Mouse (Mus musculus): ENCODE measurements around the gene Dusp27. TPM values are rescaled to one million over a fixed set of nuclear protein-coding genes. Genes with fewer than 3 reads are reported as not detected.

The Dusp27 gene
- total RNA-seq (2021), result 1 to 10 TPM; 1.3 to 3.2 TPM
- long read RNA-seq, experiment 1, full-length matches to known transcripts, result 2 of 7 reads
- long read RNA-seq, experiment 1, partial matches to known transcripts, result 0 of 7 reads
- long read RNA-seq, experiment 1, other reads (novel, unspliced or antisense), result 5 of 7 reads
- long read RNA-seq, experiment 2, full-length matches to known transcripts, result 3 of 5 reads
- long read RNA-seq, experiment 2, partial matches to known transcripts, result 1 of 5 reads
- long read RNA-seq, experiment 2, other reads (novel, unspliced or antisense), result 1 of 5 reads

DNA sequence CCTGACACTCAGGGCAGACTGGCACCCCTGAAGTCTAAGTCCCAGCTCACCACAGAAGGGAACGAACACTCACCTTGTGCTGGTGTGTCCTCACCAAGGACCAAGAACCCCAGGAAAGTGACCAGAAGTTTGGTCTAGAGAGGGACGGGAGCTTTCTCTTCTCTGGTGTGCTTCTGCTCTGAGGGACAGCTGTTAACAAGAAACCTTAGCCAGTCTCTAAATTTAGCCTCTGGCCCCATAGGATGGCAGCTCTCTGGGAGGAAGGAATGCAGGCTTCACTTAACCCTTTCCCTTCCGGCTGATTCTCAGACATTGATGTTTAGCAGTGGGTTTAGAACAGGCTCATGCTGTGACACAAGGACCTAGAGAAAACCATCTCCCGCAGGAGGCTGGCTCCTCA lies at the start of gene Dusp27:
Dusp27 (minus strand) TSS at position 204 of the 400 bp plus-strand sequence.
- DNase-seq (ENCODE audit: low spot score in 2 of 2), result no peak

DNA sequence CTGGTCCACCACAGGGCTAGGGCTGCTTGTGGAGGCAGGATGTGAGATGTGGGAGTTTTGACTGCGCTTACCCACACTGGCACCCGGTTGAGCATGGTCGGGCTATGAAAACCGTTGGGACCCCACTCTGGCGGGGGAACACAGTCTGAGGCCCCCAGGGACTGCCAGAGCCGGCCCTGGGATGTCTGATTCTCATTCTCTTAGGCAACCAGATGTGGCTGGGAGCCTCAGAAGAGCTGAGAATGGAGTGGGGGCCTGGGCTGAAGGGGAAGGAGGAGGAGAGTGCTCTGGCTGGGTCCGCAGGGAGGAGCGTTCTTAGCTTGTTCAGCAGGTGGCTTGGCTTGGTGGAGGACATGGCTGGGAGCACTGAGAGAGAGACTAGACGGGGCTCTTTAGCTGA lies 45.9 kb upstream of the Dusp27 start:
- DNase-seq (ENCODE audit: low spot score in 2 of 2), result no peak

DNA sequence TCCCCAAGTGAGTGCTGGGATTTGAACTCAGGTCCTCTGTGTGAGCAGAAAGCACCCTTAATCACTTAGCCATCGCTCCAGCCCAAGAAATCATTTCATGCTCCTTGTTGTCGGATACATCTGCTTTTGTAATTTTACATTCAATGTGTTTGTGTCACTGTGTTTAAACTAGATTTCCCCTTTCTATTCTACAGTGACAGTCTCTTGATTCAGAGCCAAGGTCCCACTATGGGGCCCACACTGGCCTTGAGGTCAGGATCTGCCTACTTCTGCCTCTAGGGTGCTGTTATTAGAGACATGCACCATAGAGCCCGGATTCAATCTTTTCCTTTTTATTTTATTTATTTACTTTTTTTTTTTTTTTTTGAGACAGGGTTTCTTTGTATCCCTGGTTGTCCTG lies 45.3 kb upstream of the Dusp27 start:
- no peak for DNase-seq (ENCODE audit: low spot score in 2 of 2)

DNA sequence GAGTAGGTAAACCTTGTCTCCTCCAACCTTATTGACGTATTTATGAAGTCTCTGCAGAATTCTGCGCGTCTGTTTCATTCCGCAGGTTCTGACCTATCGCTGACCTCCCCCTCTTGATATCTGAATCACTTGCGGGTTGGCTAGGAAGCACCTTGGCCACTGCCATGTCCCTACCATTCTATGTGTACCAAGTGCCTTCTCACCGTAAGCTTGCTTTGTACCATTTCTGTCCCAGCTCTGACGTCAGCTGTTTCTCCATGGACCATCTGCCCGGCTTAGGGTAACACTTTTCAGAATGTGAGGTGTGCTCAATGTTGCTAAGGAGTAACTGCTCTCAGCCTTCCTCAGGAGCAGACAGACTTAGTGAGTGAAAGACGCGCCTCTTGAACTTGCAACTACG lies 43.1 kb upstream of the Dusp27 start:
- DNase-seq (ENCODE audit: low spot score in 2 of 2), result no peak

DNA sequence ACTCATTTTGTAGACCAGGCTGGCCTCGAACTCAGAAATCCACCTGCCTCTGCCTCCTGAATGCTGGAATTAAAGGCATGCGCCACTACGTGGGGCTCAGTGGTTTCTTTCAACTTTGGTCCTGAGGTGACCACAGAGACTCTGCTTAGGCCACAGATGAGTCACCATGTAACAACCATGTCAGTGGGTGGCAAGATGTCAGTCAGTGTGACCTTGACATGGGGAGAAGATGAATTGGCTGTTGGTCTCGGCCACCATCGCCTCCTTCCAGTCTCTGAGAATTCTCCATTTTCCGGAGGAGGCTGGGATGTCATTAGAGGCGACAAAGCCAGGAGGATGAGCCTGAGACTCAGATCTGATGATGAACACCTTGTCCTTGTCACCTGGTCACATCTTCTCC lies 42.0 kb upstream of the Dusp27 start:
- no peak for DNase-seq (ENCODE audit: low spot score in 2 of 2)

DNA sequence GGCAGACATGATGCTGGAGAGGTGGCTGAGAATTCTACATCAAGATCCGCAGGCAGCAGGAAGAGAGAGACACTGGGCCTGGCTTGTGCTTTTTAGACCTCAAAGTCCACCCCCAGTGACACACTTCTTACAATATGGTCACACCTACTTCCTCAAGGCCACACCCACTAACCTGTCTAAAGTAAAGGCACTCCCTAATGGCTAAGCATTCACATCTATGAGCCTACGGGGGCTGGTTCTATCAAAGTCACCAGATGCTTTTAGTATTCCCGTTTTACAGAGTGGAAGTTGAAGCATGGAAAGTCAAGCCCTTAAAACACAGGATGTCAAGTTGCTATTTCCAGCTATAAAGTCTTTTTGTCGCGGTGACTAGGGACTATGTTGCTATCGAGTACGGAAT lies 40.3 kb upstream of the Dusp27 start:
- DNase-seq (ENCODE audit: low spot score in 2 of 2), result no peak

DNA sequence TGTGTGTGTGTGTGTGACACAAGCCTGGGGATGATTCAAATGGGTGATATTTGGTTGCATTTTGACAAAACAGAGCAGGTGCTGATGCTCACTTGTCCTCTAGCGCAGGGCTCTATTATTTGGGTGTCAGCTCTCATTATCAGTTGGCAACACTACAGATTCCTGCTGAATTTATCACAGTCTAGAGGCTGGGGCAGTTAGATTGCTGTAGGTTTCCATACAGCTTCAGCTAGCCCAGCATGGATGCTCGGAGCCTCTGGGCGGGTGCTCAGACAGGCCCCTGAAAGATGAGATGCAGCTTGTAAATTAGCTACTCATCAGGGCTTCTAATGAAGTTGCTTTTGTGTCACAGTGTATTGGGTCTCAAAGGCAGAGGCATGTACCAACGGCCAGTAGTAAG lies 39.7 kb upstream of the Dusp27 start:
- DNase-seq (ENCODE audit: low spot score in 2 of 2), result no peak

DNA sequence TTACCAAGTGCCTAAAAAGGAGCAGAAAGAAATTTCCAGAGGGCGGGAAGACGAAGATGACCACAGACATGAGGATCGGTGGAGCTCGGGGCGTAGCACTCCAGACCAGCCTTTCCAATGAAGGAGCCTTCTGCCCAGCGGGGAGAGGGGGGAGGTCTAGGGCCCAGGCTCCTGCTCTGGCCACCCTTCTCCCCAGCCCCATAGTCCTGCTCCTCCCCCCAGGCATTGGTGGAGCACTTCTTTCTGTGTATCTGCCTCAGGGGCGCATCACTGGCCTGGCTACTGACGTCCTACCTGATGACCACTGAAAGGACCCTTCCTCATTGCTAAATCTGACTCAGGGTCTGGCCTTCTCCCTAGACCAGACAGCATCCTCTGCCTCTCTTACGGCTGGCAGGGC lies 37.4 kb upstream of the Dusp27 start:
- DNase-seq (ENCODE audit: low spot score in 2 of 2), result no peak

DNA sequence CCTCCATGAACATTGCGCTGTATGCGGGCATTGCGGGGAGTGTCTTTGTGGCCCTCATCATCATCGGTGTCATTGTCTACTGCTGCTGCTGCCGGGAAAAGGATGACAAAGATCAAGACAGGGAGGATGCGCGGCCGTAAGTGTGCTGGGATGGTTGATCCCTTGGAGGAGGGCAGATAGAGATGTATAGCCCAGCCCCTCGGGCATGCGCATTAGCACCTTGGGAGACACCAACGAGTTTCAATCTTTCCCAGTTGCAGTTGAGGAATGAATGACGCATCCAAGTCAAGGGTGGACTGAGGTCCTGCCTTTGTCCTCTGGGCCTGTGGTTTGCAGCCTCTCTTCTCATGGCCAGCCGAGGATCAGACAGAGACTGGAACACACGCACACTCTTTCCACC lies 36.9 kb upstream of the Dusp27 start:
- no peak for DNase-seq (ENCODE audit: low spot score in 2 of 2)

DNA sequence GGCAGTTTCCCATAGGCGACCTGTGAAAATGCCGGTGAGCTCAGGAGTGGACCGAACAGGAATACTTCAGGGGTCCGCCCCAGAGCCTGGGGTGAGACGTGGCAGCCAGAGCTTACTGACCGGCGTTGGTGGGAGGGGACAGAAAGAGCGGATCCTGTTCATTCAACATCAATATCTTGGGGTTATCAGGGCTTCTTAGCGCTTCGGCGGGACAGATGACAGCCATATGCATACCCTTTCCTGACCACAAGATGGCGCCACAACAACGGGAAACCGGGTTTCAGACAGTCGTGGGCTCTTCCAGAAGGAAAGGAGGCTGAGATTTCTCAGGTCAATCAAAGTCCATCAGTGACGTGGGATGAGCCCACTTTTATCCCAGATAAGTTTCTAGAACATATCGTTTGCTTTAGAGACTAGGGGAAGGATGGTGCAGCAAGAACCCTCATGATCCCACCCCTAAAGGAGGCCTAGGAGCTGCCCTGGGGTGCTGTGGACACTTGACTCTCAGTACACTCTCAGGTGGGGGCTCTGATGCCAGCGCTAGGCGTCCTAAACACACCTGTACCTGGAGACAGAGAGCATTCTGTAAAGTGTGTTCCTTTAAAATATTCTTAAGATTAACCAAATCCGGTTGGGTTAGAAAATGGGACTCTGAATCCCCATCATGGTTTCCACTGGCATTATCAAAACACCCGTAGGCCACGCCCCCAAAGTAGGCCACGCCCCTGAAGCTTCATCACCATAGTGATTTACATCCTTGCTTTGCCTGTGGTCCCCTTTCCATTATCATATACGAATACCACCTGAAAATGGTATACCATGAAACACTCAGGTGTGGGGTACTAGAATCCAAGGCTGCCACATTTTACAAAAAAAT lies 33.1 kb upstream of the Dusp27 start:
- peak; percentile 33 to 46 for DNase-seq (ENCODE audit: low spot score in 2 of 2)

DNA sequence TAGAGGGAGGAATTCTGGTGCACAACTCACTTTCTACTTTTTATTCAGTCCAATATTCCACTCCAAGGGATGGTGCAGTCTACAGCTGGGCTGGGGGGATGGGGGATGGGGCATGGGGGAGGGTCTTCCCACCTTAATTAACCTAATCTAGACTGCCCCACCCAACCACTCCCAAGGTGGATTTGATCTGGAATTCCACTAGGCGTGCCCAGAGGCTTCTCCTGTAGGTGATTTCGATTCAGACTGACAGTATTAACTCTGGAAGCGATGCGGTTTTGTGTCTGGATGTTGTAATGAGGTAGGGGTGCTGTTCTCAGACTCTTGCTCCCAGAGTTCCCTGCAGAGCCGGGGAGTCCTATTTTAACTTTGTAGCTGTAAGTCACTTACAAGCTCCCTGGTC lies 32.4 kb upstream of the Dusp27 start:
- no peak for DNase-seq (ENCODE audit: low spot score in 2 of 2)

DNA sequence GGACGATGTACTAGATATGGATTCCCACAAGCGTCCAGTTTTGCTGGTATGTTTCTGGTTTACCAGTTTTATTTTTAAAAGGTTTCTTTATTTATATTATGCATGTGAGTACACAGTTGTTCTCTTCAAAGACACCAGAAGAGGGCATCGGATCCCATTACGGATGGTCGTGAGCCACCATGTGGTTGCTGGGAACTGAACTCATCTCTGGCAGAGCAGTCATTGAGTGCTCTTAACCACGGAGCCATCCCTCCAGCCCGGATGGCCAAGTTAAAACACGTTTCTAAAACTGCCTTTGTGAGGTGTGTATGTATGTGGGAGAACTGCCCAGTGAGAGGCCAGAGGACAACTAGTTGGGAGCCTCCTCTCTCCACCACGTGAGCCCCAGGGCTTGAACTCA lies 30.9 kb upstream of the Dusp27 start:
- DNase-seq (ENCODE audit: low spot score in 2 of 2), result no peak

DNA sequence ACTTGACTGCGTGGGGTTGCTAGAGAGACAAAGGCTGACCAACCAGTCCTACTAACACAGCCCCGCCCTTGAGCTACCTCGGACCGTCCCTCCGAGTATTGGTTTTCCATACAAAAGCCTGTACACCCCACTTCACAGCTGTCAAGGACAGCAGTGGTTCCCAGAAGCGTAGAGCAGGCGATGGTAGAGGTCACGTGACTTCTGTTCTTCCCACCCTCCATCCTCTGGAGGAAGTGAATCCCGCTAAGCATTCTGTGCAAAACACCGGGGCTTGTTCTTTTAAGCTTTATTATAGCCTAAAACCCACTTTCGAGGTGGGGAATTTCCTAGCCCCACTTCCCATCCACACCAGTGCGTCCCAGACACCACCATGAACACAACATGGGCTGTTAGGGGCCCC lies 30.0 kb upstream of the Dusp27 start:
- no peak for DNase-seq (ENCODE audit: low spot score in 2 of 2)

DNA sequence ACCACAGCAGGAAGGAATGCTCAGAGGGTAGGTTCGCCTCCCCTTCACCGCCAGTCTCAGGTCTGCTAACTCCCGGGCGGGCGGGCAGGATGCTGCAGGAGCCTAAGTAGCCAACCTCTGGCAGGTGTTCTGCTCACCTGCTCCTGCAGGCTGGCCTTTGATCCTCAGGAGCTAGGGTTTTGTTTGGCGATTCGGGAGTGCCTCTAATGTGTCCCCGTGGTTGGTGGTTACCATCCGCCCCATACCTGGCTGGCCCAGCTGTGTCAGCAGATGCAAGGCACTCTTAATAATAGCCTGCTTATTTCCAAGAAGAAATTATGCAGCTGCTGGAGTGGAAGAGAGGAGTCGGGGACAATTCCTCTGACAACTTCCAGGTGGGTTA lies 27.4 kb upstream of the Dusp27 start:
- no peak for DNase-seq (ENCODE audit: low spot score in 2 of 2)

DNA sequence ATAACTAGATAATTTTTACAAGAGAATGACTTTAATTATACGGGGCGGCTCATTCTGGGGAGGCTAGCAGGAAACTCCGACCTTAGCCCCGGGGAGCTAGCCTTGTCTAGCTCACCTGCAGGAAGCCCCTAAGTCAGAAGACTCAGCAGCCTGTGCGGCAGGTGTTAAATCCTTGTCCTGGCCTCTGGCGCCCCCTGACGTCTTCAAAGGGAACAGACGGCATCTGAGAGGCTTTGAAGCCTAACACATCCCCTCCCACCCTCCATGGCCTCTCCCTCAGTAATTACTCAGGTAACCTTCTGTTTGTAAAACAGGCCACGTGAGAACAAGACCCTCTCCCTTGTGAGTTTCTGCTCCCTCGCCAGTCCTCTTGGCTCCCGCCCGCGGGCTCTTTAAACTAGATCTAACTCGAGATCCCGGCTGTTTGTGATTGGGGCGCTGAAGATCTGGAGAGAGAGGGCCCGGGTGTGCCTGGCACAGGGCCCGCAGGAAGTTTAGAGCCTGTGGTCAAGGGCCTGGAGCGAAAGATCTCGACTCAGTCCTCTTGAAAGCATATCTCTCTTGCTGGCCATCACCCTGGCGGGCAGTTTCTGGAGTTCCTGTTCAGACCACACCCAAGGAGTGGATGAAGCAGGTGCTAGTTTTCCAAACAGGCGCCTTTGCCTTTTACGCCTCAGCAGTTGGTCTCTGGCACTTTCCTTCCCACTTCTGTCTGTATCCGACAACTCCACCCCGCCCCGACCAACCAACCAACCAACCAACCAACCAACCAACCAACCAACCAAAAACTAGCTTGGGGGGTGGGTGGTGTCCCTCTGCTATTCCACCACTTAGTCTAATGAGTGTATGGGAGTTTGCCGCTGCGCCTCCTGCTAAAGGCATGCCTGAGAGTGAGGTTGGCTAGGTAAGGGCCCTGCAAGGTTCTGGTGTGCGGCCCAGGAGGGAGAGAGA lies 26.7 kb upstream of the Dusp27 start:
- peak; percentile 38 to 50 for DNase-seq (ENCODE audit: low spot score in 2 of 2)

DNA sequence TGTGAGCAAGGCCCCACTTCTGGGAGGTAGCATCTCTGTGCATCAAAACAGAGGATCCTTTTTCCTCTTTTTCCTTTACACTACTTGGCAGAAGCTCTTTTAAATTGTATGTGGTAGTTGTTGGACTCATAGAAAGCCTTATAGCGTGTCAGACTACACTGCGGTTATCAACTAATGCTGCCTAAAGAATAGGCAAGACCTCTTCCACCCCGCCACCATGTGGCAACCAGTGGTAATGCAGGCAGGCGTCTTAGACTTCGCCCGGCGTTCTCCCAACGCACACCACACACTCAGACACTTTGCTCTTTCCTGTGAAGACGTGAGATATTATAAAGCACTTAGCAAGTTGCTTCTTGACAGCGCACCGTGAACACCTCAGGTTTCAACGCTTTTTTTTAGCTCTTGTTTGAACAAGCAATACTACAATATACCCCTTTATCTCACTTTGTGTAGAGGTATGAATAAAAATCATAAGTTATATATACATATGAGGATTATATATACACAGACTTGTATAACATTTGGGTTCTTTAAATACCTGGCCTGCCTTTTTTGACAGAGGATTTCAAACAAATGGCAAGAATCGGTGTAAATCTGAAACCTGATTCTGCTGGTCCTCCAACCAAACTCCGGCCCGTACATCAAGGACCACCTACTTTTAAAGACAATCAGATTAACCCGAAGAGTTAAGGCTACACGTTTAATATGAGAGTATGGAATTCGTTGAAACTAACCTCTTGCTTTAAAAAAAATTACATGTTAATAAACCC lies 25.8 kb upstream of the Dusp27 start:
- peak; percentile 65 to 78 for DNase-seq (ENCODE audit: low spot score in 2 of 2)

DNA sequence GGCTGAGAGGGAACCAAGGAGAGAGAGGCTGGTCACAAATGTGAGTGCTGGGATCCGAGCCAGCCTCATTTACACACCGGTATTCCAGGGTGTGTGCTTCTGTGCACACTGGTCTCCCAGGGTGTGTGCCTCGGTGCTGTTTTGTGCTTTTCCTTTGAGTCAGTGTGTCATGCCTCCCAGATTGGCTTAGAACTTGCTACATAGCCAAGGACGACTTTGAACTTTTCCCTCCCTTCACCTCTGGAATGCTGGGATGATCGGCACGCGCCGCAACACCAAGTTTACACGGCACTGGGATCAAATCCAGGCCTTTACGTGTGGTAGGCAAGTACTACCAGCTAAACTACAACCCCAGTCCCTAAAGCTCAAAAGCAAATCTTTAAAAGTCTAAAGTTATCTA lies 24.3 kb upstream of the Dusp27 start:
- DNase-seq (ENCODE audit: low spot score in 2 of 2), result no peak

DNA sequence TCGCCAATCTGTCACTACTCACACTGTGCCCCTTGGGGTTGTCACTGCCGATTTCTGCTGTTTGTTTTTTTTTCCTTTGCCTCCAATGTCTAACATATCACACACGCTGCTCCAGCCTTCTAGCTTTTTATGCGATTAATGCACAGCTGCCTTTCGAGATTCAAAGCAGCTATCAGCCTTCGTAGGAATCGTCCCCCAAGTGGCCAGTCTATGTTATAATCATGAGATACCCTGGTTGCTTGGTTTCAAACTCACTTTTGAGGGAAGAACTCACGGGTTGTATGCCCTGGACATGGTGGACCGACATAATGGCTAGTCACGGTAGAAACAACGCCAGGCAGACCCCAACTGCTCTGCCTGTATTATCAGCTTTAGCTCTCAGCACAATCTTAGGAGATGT lies 23.6 kb upstream of the Dusp27 start:
- DNase-seq (ENCODE audit: low spot score in 2 of 2), result no peak

DNA sequence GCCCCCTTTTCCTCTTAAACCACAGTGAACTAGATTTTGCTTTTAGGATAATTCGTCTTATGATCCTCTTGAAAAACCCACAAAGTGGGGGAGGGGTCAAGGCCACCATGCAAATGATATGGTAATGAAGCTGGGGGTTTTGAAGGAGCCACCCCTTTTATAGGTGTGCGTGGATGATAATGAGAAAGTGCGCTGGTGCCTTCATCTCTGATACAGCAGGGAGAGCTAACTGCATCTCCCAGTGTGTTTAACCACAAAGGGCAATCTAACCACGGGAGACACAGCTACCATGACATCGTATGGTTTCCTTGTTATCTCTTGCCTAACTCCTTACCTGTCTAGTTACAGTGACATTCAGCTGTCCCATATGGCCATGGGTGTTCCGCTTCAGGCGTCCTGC lies 22.3 kb upstream of the Dusp27 start:
- DNase-seq (ENCODE audit: low spot score in 2 of 2), result no peak

DNA sequence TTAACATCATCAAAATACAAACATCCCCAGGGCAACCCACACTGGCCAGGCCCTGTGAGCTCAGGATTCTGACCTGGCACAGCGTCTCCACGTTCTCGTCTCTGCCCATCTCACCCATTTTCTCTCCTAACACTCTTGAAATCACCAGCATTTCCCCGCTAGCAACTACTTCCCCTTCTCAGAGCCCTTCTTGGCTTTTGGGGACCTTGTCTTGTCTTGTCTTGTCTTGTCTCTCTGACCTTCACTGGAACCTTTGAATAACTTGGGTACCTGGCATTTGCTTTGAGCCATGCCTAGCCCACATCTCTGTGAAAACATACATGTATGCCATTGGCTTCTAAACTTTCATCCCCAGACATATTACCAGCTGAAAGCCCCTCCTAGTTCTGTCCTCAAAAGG lies 21.7 kb upstream of the Dusp27 start:
- no peak for DNase-seq (ENCODE audit: low spot score in 2 of 2)

DNA sequence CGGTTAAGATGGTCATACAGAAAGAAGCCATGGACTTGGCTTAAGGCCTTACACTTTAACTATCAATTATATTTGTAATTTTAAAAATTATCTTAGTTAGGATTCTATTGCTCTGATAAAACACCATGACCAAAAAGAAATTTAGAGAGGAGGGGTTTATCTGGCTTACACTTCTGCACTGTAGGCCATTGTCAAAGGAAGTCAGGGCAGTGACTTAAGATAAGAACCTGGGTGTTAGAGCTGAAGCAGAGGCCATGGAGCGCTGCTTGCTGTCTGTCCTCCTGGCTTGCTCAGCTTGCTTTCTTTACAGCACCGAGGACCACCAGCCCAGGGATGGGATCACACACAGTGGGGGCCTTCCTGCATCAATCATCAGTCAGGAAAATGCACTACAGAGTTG lies 19.9 kb upstream of the Dusp27 start:
- DNase-seq (ENCODE audit: low spot score in 2 of 2), result no peak

All from adrenal gland, postnatal 4 days (tissue).